Mouse (Mus musculus) liver, embryonic 16.5 days (tissue): ENCODE measurements around the gene Olfr1218. TPM values are rescaled to one million over a fixed set of nuclear protein-coding genes. Genes with fewer than 3 reads are reported as not detected.
"Not testable (repeated sequence)": the region's sequence is repeated elsewhere in the genome, so short reads cannot be mapped to it uniquely, and the experiment has no call there.

Experiments
- ATAC-seq: fragments of 200-750 bp; cut with Nextera tagmentation; 2 replicates; pipeline ENCODE4 v1.8.0; 2017; ENCODE audit warnings: low read depth, mild to moderate bottlenecking, moderate number of reproducible peaks, moderate library complexity
- H3K27ac ChIP-seq: fragments of 300-500 bp; sonication (generic); 2 replicates; pipeline ENCODE4 v1.5.1; 2014; ENCODE audit warnings: mild to moderate bottlenecking, low read length
- H3K27me3 ChIP-seq: fragments of 300-500 bp; sonication (generic); 2 replicates; pipeline ENCODE4 v1.6.1; 2014; ENCODE audit warnings: low read depth, low read length, mixed read lengths; ENCODE audit not compliant: control insufficient read depth, insufficient read depth
- H3K36me3 ChIP-seq: fragments of 300-500 bp; sonication (generic); 2 replicates; pipeline ENCODE4 v1.6.1; 2014; ENCODE audit warnings: mild to moderate bottlenecking; ENCODE audit not compliant: control insufficient read depth, insufficient read depth
- H3K4me1 ChIP-seq: fragments of 300-500 bp; sonication (generic); 2 replicates; pipeline ENCODE4 v1.6.1; 2014; ENCODE audit warnings: low read depth, low read length, mixed read lengths; ENCODE audit not compliant: control insufficient read depth
- H3K4me2 ChIP-seq: fragments of 300-500 bp; sonication (generic); 2 replicates; pipeline ENCODE4 v1.6.1; 2014; ENCODE audit warnings: low read depth, low read length, mixed read lengths
- H3K4me3 ChIP-seq: fragments of 300-500 bp; sonication (generic); 2 replicates; pipeline ENCODE4 v1.5.1; 2014; ENCODE audit warnings: low read depth, mild to moderate bottlenecking, low read length
- H3K9ac ChIP-seq: fragments of 300-500 bp; sonication (generic); 2 replicates; pipeline ENCODE4 v1.6.1; 2014; ENCODE audit warnings: low read depth, low read length
- H3K9me3 ChIP-seq: fragments of 300-500 bp; sonication (generic); replicated peaks from 2 replicates; pipeline ENCODE4 v1.6.1; 2016; ENCODE audit warnings: low read length; ENCODE audit not compliant: control insufficient read depth
- WGBS: fragments of 180-500 bp; shearing (Covaris S2); extraction: QIAGEN DNeasy Blood & Tissue Kit; methylation state at CpG from one replicate; pipeline ENCODE4 v1.1.7; 2014; ENCODE audit not compliant: insufficient replicate concordance; 5-methylcytosine and 5-hydroxymethylcytosine counted together
- polyA plus RNA-seq: library from polyadenylated mRNA; unstranded; fragments of >200 nt; fragmentation: Nextera tagmentation; extraction: Ambion mirVana; gene quantifications from 2 replicates; pipeline ENCODE4 v1.2.1, GENCODE M21; 2015

The Olfr1218 gene
- polyA plus RNA-seq: not detected in 2 replicates

DNA sequence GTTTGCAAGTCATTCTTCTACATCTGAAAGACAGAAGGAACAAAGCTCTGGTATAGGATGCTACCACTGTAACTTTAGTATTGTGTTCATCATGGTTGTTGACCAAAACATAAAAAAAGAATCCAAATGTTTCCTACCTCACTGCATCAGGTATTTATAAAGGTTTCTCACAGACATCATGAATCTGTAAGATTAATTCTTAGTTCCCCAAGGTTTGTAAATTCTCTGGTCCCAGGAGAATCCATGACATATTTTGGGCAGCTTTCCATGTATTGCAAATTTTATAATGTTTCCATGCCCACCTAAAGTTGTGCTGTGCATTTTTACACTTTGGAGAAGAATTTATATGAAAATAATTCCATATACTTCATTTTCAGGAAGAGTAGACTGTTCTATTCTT lies at the start of gene Olfr1218:
Gene Olfr1218 (minus strand): TSS at position 101 of the 400 bp plus-strand sequence.
- H3K4me3 ChIP-seq: no peak within 1 kb of the TSS
- H3K9me3 ChIP-seq: no peaks in the 10 kb centered on the region
- no peak within 1 kb of the TSS for H3K27ac ChIP-seq
- H3K27me3 ChIP-seq: no peaks in the 10 kb centered on the region
- H3K4me1 ChIP-seq: no peaks in the 10 kb centered on the region
- H3K4me2 ChIP-seq: no peak within 1 kb of the TSS
- no peak for ATAC-seq
- no peaks in the 10 kb centered on the region for H3K36me3 ChIP-seq
- H3K9ac ChIP-seq: no peak within 1 kb of the TSS

DNA sequence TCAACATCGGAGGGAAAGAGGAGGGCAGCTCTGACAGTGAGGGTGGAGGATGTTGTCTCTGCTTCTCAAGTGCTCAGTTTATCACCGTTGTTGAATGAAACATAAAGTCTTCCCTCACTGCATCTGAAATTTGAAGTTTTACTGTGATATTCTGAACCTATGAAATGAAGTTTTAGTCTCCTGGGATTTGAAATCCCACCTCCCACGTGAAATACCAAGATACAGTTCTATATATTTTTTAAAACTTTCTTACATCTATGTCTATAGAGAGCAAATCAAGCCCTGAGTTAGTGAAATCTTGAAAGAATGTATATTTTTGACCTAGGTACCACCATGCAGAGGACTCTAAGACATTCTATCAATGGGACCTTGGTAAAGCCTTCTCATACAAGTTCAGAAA lies 45.7 kb upstream of the Olfr1218 start, which contains the start of gene Olfr1220:
Gene Olfr1220 (minus strand): TSS at position 101 of the 400 bp plus-strand sequence.
- no peaks in the 10 kb centered on the region for H3K27me3 ChIP-seq
- H3K4me3 ChIP-seq: no peak within 1 kb of the TSS
- H3K9me3 ChIP-seq: no peaks in the 10 kb centered on the region
- 58% methylated on average over 3 of the region's 3 CpGs for WGBS
- H3K27ac ChIP-seq: no peak within 1 kb of the TSS
- no peaks in the 10 kb centered on the region for H3K4me1 ChIP-seq
- no peaks in the 10 kb centered on the region for H3K36me3 ChIP-seq
- no peak for ATAC-seq
- no peak within 1 kb of the TSS for H3K4me2 ChIP-seq
- H3K9ac ChIP-seq: no peak within 1 kb of the TSS

DNA sequence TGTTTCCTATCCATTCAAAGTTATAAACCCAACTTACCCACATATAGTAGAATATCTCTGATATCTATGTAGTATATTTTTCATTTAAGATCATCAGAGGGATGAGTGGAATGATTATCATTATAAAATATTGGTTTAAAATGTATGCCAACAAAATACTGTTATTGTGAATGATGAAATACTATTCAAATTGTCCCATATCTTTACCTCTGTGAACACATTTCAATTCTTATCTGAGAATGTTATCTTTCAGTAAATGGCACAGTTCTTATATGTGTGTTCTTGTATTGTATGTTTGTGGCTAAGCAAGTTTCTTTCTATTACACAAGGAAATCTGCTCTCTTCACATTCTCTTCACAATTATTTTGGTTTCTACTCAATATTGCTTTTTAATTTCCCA lies 44.7 kb upstream of the Olfr1218 start:
- Histone ChIP-seq H3K4me1 (no peaks in the 10 kb centered on the region), H3K9me3 (no peaks in the 10 kb centered on the region), H3K27me3 (no peaks in the 10 kb centered on the region), H3K36me3 (no peaks in the 10 kb centered on the region), H3K4me3 (no peak overlapping the region), H3K4me2 (no peak overlapping the region), H3K9ac (no peak overlapping the region), H3K27ac (no peak overlapping the region)
- ATAC-seq: no peak

DNA sequence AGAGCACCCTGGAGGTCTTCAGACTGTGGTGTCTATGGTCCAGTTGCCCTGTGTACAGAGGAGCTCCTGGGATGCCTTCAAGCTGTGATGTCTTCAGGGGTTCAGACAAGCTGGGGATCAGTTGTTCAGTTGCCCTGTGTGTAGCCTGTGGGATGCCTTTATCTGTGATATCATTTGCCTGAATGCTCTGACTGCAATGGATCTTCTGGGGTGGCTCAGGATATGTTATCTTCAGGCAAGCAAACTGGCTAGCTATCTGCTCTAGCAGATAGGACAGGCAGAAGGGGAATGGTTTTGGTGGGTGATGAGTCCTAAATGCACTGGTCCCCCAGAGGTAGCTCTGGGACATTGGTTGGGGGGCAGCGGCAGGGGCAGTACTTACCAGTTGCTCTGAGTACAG lies 32.9 kb upstream of the Olfr1218 start:
- Histone ChIP-seq H3K4me1 (no peaks in the 10 kb centered on the region), H3K36me3 (no peaks in the 10 kb centered on the region), H3K27me3 (no peaks in the 10 kb centered on the region), H3K4me3 (no peak overlapping the region), H3K9me3 (no peaks in the 10 kb centered on the region), H3K27ac (no peak overlapping the region), H3K9ac (no peak overlapping the region), H3K4me2 (no peak overlapping the region)
- WGBS: 79% methylated on average over 1 of the region's 1 CpGs
- no peak for ATAC-seq

DNA sequence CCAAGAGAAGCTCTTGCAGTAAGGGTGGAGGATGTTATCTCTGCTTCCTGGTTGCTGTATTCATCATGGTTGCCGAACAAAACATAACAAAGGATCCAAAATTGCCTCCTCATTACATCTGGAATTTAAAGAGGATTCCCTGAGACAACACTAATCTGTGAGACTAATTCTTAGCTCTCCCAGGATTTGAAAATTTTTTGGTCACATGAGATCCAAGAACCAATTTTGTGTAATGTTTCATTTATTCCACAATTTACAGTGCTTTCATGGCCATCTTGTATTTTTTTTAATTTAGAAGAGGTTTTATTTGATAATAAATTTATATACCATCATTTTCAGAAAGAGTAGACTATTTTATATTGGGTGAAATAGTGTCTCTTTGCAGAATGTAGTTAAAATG lies 22.4 kb upstream of the Olfr1218 start, which contains the start of gene Olfr1219:
Gene Olfr1219 (minus strand): TSS at position 101 of the 400 bp plus-strand sequence.
- Histone ChIP-seq H3K4me2 (no peak within 1 kb of the TSS), H3K27ac (no peak within 1 kb of the TSS), H3K27me3 (no peaks in the 10 kb centered on the region), H3K9ac (no peak within 1 kb of the TSS), H3K4me1 (no peaks in the 10 kb centered on the region), H3K36me3 (no peaks in the 10 kb centered on the region), H3K4me3 (no peak within 1 kb of the TSS), H3K9me3 (no peaks in the 10 kb centered on the region)
- 46% methylated on average over 1 of the region's 1 CpGs for WGBS
- ATAC-seq: no peak

DNA sequence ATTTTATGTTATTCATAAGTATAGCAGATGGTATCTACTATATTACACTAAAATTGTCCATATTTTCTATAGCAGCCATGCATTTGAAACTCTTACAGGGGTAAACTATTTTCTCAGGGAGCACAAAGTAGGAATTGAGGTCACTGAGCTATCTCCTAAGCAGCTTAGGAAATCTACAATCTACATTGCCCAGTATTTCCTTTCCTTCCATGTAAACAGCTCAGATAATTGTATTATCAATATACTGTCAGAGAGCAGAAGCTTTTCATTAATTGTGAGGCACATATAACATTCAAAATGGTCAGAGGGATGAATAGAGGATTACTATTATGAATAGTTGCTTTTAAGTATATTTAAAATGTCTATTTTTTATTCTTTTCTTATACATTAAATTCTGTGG lies 20.5 kb upstream of the Olfr1218 start:
- no peak for ATAC-seq
- no peak overlapping the region for H3K27ac ChIP-seq
- no peak overlapping the region for H3K4me2 ChIP-seq

DNA sequence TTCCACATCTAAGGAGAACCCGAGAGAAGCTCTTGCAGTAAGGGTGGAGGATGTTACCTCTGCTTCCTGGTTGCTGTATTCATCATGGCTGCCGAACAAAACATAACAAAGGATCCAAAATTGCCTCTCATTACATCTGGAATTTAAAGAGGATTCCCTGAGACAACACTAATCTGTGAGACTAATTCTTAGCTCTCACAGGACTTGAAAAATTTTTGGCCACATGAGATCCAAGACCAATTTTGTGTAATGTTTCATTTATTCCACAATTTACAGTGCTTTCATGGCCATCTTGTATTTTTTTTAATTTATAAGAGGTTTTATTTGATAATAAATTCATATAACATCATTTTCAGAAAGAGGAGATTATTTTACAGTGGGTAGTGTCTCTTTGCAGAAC lies 29.0 kb downstream of the Olfr1218 start, which contains the start of gene Olfr1217:
Gene Olfr1217 (minus strand): TSS at position 101 of the 400 bp plus-strand sequence.
- H3K27me3 ChIP-seq: no peaks in the 10 kb centered on the region
- ATAC-seq: no peak
- no peaks in the 10 kb centered on the region for H3K4me1 ChIP-seq
- no peak within 1 kb of the TSS for H3K4me3 ChIP-seq
- no peak within 1 kb of the TSS for H3K4me2 ChIP-seq
- no peak within 1 kb of the TSS for H3K27ac ChIP-seq
- H3K9me3 ChIP-seq: no peaks in the 10 kb centered on the region
- WGBS: 39% methylated on average over 2 of the region's 2 CpGs
- no peak within 1 kb of the TSS for H3K9ac ChIP-seq
- no peaks in the 10 kb centered on the region for H3K36me3 ChIP-seq

More for the DNA sequence above, 20.5 kb upstream of the Olfr1218 start:
- H3K27me3 ChIP-seq: no peaks in the 10 kb centered on the region
- H3K9me3 ChIP-seq: no peaks in the 10 kb centered on the region
- H3K9ac ChIP-seq: no peak overlapping the region
- H3K36me3 ChIP-seq: no peaks in the 10 kb centered on the region
- no peaks in the 10 kb centered on the region for H3K4me1 ChIP-seq
- H3K4me3 ChIP-seq: no peak overlapping the region

DNA sequence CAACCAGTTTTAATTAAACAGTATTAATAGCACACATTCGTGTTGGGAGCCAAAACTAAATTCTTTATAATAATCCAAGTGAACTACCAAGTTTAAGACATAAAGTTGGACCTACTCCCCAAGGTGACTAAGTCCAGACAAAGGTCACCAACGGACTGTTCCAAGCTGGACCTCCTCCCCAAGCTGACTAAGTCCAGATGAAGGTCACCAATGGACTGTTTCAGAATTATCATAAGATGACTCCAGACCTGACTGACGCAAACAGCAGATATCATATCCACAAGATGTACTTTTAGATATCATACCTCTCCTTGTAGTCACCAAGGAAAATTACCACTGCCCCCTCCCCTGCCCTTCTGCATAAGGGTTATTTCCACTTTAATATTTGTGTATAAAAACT lies 39.6 kb downstream of the Olfr1218 start:
- H3K4me1 ChIP-seq, H3K36me3 ChIP-seq, H3K27me3 ChIP-seq, H3K4me3 ChIP-seq, H3K4me2 ChIP-seq, H3K27ac ChIP-seq, ATAC-seq, H3K9ac ChIP-seq, H3K9me3 ChIP-seq: not testable (repeated sequence)
- 48% methylated on average over 3 of the region's 3 CpGs for WGBS

DNA sequence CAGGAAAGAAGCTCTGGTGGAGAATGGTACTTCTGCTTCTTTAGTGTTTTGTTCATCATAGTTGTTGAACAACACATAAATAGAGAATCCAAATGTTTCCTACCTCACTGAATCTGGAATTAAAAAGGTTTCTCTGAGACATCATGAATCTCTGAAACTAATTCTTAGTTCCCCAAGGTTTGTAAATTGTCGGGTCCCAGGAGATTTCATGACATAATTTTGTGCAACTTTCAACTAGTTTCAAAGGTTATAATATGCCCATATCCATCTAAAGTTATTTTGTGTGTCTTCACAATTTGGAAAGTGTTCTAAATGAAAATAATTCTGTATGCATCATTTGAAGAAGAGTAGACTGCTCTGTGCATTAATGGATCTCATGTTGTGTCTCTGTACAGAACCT lies 42.7 kb downstream of the Olfr1218 start, which contains the start of gene Olfr1216:
Gene Olfr1216 (minus strand): TSS at position 101 of the 400 bp plus-strand sequence.
- H3K27ac ChIP-seq: no peak within 1 kb of the TSS
- H3K4me2 ChIP-seq: no peak within 1 kb of the TSS
- 43% methylated on average over 1 of the region's 1 CpGs for WGBS
- no peaks in the 10 kb centered on the region for H3K27me3 ChIP-seq
- ATAC-seq: no peak
- no peak within 1 kb of the TSS for H3K9ac ChIP-seq
- no peaks in the 10 kb centered on the region for H3K36me3 ChIP-seq
- H3K9me3 ChIP-seq: no peaks in the 10 kb centered on the region
- H3K4me3 ChIP-seq: no peak within 1 kb of the TSS
- no peaks in the 10 kb centered on the region for H3K4me1 ChIP-seq
